Mouse (Mus musculus) forebrain, embryonic 13.5 days (tissue): ENCODE results near the gene Haus3. TPM values are rescaled to one million over a fixed set of nuclear protein-coding genes. Genes with fewer than 3 reads are reported as not detected.

Source experiments
- ATAC-seq: fragments of 200-750 bp; cut with Nextera tagmentation; 2 replicates; pipeline ENCODE4 v1.8.0; 2017
- H3K27ac ChIP-seq: fragments of 300-500 bp; sonication (generic); 2 replicates; pipeline ENCODE4 v1.5.1; 2015; ENCODE audit warnings: inconsistent platforms, mild to moderate bottlenecking, moderate library complexity
- H3K27me3 ChIP-seq: fragments of 300-500 bp; sonication (generic); 2 replicates; pipeline ENCODE4 v1.6.1; 2015; ENCODE audit warnings: mild to moderate bottlenecking, inconsistent platforms
- H3K36me3 ChIP-seq: fragments of 300-500 bp; sonication (generic); 2 replicates; pipeline ENCODE4 v1.6.1; 2015; ENCODE audit warnings: mild to moderate bottlenecking, inconsistent platforms; ENCODE audit not compliant: poor library complexity, severe bottlenecking
- H3K4me1 ChIP-seq: fragments of 300-500 bp; sonication (generic); 2 replicates; pipeline ENCODE4 v1.6.1; 2015; ENCODE audit warnings: inconsistent platforms
- H3K4me2 ChIP-seq: fragments of 300-500 bp; sonication (generic); 2 replicates; pipeline ENCODE4 v1.6.1; 2015; ENCODE audit warnings: inconsistent platforms, mild to moderate bottlenecking, moderate library complexity
- H3K4me3 ChIP-seq: fragments of 300-500 bp; sonication (generic); 2 replicates; pipeline ENCODE4 v1.5.1; 2015; ENCODE audit warnings: mild to moderate bottlenecking, inconsistent platforms
- H3K9ac ChIP-seq: fragments of 300-500 bp; sonication (generic); 2 replicates; pipeline ENCODE4 v1.6.1; 2015; ENCODE audit warnings: mild to moderate bottlenecking, inconsistent platforms
- H3K9me3 ChIP-seq: fragments of 300-500 bp; sonication (generic); replicated peaks from 2 replicates; pipeline ENCODE4 v1.6.1; 2016; ENCODE audit warnings: inconsistent platforms
- WGBS: fragments of 180-500 bp; shearing (Covaris S2); methylation state at CpG from one replicate; pipeline ENCODE4 v1.1.7; 2015; 5-methylcytosine and 5-hydroxymethylcytosine counted together
- polyA plus RNA-seq: library from polyadenylated mRNA; unstranded; fragments of >200 nt; fragmentation: Nextera tagmentation; extraction: Ambion mirVana; gene quantifications from 2 replicates; pipeline ENCODE4 v1.2.1, GENCODE M21; 2015

The Haus3 gene
- polyA plus RNA-seq, 1 experiment from 2014 or later, result 32.0 TPM

- no peak overlapping the region for H3K4me2 ChIP-seq
Measured at GRCm38 (mm10) chr5:34197243-34197642, 27.9 kb upstream of the Haus3 start.

DNA sequence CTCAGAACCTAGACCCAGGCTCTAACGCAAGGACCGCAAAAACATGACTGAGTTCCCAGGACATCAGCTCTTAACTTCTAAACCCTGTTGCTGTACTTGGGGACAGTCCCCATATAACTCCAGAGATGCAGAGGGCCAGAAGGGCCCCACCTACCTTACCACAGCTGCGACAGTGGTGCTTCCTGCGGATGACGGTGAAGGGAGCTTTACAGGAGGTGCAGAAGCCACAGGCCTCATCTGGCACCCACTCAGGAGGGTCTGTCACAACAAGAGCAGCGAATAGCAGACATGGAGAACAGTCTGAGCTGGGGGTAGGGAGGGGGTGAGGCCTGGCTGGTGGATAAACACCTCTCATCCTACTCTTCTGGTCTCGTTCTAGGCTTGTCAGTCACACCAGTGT lies 27.1 kb upstream of the Haus3 start:
- H3K27me3 ChIP-seq, result no peaks in the 10 kb centered on the region
- ATAC-seq, result no peak

More at GRCm38 (mm10) chr5:34197243-34197642, 27.9 kb upstream of the Haus3 start:
- Histone ChIP-seq H3K9me3 (no peaks in the 10 kb centered on the region), H3K9ac (no peak overlapping the region), H3K36me3 (no peaks in the 10 kb centered on the region), H3K27ac (no peak overlapping the region), H3K4me1 (no peaks in the 10 kb centered on the region), H3K4me3 (no peak overlapping the region), H3K27me3 (no peaks in the 10 kb centered on the region)
- WGBS, result 81% methylated on average over 4 of the region's 4 CpGs
- peak; percentile 71 for ATAC-seq

DNA sequence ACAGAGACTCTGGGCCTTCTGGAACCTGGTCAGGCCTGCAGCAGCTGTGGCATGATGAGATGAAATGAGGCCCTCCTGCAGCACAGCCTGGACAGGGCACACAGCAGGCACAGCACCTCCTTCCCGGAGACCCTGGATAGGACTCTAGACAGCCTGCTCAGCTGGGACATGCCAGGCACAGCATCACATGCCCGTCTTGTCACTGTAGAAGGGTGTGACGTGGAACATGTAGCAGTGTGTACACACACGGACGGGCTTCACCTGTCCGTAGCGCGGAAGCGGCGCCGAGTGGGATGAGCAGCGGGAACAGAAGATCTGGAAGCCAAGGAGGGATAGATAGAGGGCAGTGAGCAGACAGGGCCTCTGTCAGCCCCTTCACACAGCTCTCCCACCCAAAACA lies 26.5 kb upstream of the Haus3 start:
- H3K4me3 ChIP-seq, result no peak overlapping the region
- no peak overlapping the region for H3K27ac ChIP-seq
- H3K9me3 ChIP-seq, result no peaks in the 10 kb centered on the region
- no peaks in the 10 kb centered on the region for H3K36me3 ChIP-seq
- H3K4me1 ChIP-seq, result no peaks in the 10 kb centered on the region
- 95% methylated on average over 12 of the region's 12 CpGs for WGBS
- no peak overlapping the region for H3K9ac ChIP-seq
- no peak for ATAC-seq
- H3K27me3 ChIP-seq, result no peaks in the 10 kb centered on the region
- no peak overlapping the region for H3K4me2 ChIP-seq

More for the DNA sequence above, 27.1 kb upstream of the Haus3 start:
- H3K36me3 ChIP-seq, result no peaks in the 10 kb centered on the region
- no peaks in the 10 kb centered on the region for H3K4me1 ChIP-seq
- no peak overlapping the region for H3K4me2 ChIP-seq
- H3K4me3 ChIP-seq, result no peak overlapping the region
- no peak overlapping the region for H3K9ac ChIP-seq
- WGBS, result 76% methylated on average over 7 of the region's 7 CpGs
- H3K9me3 ChIP-seq, result no peaks in the 10 kb centered on the region
- no peak overlapping the region for H3K27ac ChIP-seq

GRCm38 (mm10) chr5:34194975-34195662 lies 25.8 kb upstream of the Haus3 start:
- Histone ChIP-seq H3K4me1 (no peaks in the 10 kb centered on the region), H3K4me2 (no peak overlapping the region), H3K27ac (no peak overlapping the region), H3K4me3 (no peak overlapping the region), H3K9me3 (no peaks in the 10 kb centered on the region), H3K27me3 (no peaks in the 10 kb centered on the region), H3K9ac (no peak overlapping the region), H3K36me3 (no peaks in the 10 kb centered on the region)
- WGBS, result 85% methylated on average over 6 of the region's 6 CpGs
- no peak for ATAC-seq

DNA sequence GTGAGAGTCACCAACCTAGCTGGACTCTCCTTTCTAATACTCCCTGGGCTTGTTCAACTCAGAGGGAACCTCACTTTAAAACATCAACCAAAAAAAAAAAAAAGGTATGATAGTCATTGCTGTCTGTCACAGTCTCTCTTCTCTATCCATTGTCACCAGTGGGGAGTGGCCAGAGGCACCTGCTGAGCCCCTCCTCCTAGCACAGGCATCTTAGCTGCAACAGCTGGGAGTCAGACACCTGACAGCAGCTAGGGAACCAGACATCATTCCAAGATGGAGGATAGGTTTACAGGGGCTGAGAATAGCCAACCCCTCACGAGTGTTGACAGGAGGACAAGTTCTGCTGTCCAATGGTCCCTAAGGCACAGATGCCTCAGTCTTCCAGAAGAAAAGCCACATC lies 25.1 kb upstream of the Haus3 start:
- Histone ChIP-seq H3K9ac (no peak overlapping the region), H3K36me3 (no peaks in the 10 kb centered on the region), H3K4me1 (no peaks in the 10 kb centered on the region), H3K9me3 (no peaks in the 10 kb centered on the region), H3K4me3 (no peak overlapping the region), H3K27ac (no peak overlapping the region), H3K4me2 (no peak overlapping the region), H3K27me3 (peaks cover 6% of the 10 kb centered on the region; the same call in 1 of the 2 replicates)
- no peak for ATAC-seq
- 43% methylated on average over 1 of the region's 1 CpGs for WGBS

DNA sequence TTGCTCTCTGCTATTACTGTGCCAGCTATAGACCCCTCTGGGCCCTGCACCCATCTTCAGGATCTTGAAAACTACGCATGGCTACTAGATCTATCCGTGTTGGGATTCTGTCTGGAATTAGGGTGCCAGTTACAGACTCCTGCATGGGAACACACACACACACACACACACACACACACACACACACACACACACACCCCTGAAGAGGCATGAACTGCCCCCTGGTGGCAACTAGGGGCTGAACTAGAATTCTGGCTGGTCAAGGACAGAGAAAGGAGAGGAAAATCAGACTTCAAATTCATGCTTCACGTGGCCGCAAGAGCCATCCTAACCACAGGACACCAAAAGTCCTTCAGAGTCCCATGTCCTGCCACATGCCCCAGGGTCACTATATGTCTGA lies 22.5 kb upstream of the Haus3 start:
- 80% methylated on average over 4 of the region's 4 CpGs for WGBS
- no peaks in the 10 kb centered on the region for H3K36me3 ChIP-seq
- no peak overlapping the region for H3K4me3 ChIP-seq
- H3K9ac ChIP-seq, result 0 out of 2 replicates have a peak overlapping the region, but pooled peaks have one; percentile 8
- peaks cover 9% of the 10 kb centered on the region for H3K4me1 ChIP-seq
- H3K4me2 ChIP-seq, result no peak overlapping the region
- no peak for ATAC-seq
- H3K27ac ChIP-seq, result no peak overlapping the region
- no peaks in the 10 kb centered on the region for H3K9me3 ChIP-seq
- peaks cover 8% of the 10 kb centered on the region; the same call in 1 of the 2 replicates for H3K27me3 ChIP-seq

DNA sequence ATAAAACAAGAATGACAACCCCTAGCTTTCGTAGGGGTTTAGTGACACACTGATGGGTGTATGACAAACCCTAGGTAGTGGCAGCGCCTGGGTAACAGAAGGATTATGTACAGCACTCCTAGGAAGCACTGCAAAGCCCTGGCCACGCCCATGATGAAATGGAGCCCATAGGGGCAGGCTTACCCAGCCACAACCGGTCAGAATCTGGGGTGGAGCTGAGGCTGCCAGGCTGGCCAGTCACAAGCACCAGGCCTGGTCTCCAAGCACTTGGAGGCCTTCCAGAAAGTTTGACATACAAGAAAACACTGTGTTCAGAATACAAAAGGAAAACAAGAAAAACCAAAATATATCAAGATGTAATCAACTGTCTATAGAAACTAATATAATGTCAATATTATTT lies 21.7 kb upstream of the Haus3 start:
- H3K27me3 ChIP-seq, result peaks cover 8% of the 10 kb centered on the region; the same call in 1 of the 2 replicates
- no peak for ATAC-seq
- whole genome bisulfite sequencing, result 43% methylated on average over 4 of the region's 4 CpGs

GRCm38 (mm10) chr5:34189521-34189920 lies 20.2 kb upstream of the Haus3 start:
- H3K4me1 ChIP-seq, result peaks cover 30% of the 10 kb centered on the region
- no peak overlapping the region for H3K27ac ChIP-seq

More for the DNA sequence above, 21.7 kb upstream of the Haus3 start:
- H3K4me1 ChIP-seq, result peaks cover 17% of the 10 kb centered on the region
- no peaks in the 10 kb centered on the region for H3K36me3 ChIP-seq
- no peak overlapping the region for H3K4me3 ChIP-seq
- no peak overlapping the region for H3K27ac ChIP-seq
- no peaks in the 10 kb centered on the region for H3K9me3 ChIP-seq
- no peak overlapping the region for H3K4me2 ChIP-seq
- H3K9ac ChIP-seq, result no peak overlapping the region

GRCm38 (mm10) chr5:34188856-34189255 lies 19.5 kb upstream of the Haus3 start:
- Histone ChIP-seq H3K36me3 (no peaks in the 10 kb centered on the region), H3K27ac (no peak overlapping the region), H3K9me3 (no peaks in the 10 kb centered on the region), H3K4me3 (0 out of 2 replicates have a peak overlapping the region, but pooled peaks have one; percentile 88), H3K27me3 (peaks cover 8% of the 10 kb centered on the region; the same call in 1 of the 2 replicates), H3K4me1 (peaks cover 37% of the 10 kb centered on the region), H3K4me2 (no peak overlapping the region), H3K9ac (no peak overlapping the region)
- 84% methylated on average over 2 of the region's 2 CpGs for WGBS
- no peak for ATAC-seq

More at GRCm38 (mm10) chr5:34189521-34189920, 20.2 kb upstream of the Haus3 start:
- Histone ChIP-seq H3K9me3 (no peaks in the 10 kb centered on the region), H3K4me3 (no peak overlapping the region), H3K27me3 (peaks cover 8% of the 10 kb centered on the region; the same call in 1 of the 2 replicates), H3K4me2 (no peak overlapping the region), H3K36me3 (no peaks in the 10 kb centered on the region), H3K9ac (no peak overlapping the region)
- WGBS, result 76% methylated on average over 1 of the region's 1 CpGs
- ATAC-seq, result no peak

DNA sequence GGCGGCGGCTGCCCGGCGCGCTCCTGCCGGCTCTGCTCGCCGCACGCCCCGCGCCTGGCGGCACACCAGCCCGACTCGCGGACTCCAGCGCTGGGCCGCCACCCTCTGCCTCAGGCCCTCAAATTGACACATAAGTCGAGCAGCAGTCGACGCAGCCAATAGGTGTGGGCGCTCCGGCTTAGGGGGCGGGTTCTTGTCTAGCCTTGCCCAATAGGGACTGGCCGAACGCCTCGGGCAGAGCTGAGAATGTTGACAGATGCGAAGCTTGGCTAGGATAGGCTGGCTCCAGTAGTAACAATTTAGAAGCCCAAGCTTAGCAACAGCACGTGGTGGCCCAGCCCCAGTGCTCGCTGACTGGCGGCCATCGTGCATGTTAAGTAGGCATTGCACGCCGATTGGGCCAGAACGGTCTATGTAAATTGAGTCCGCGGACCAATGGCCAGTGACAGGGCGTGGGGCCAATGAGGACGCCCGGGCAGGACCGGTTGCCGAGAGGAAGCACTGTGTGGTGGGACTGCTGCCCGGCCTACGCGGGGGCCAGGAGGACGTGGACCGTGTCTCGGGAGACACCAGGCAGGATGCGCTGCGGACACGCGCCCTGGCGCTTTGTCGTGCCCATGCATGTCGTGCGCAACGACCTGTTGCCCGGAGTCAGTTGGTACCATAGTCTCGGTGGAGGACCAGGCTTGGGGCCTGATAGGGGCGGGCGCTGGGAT lies 18.4 kb upstream of the Haus3 start, which contains the start of gene Mxd4:
TSS of gene Mxd4 (minus strand) at position 120 of the 716 bp plus-strand sequence.
- ATAC-seq, result peak; percentile 99
- Histone ChIP-seq H3K36me3 (no peaks in the 10 kb centered on the region), H3K4me2 (peak within 1 kb of the TSS; percentile 84), H3K27me3 (peaks cover 8% of the 10 kb centered on the region; the same call in 1 of the 2 replicates), H3K9ac (peak within 1 kb of the TSS; percentile 89), H3K4me3 (peak within 1 kb of the TSS; percentile 88), H3K4me1 (peaks cover 48% of the 10 kb centered on the region), H3K27ac (peak within 1 kb of the TSS; percentile 82), H3K9me3 (no peaks in the 10 kb centered on the region)
- under 1% methylated on average over 56 of the region's 60 CpGs for WGBS

- peaks cover 3% of the 10 kb centered on the region; the same call in 1 of the 2 replicates for H3K36me3 ChIP-seq
- peaks cover 48% of the 10 kb centered on the region for H3K4me1 ChIP-seq
- H3K4me2 ChIP-seq, result peak overlapping the region; percentile 84
- peak overlapping the region; percentile 89 for H3K9ac ChIP-seq
- peak; percentile 13 for ATAC-seq
- under 1% methylated on average over 43 of the region's 46 CpGs for WGBS
- H3K27me3 ChIP-seq, result peaks cover 8% of the 10 kb centered on the region; the same call in 1 of the 2 replicates
- peak overlapping the region; percentile 82 for H3K27ac ChIP-seq
- H3K9me3 ChIP-seq, result no peaks in the 10 kb centered on the region
- peak overlapping the region; percentile 88 for H3K4me3 ChIP-seq
Measured at GRCm38 (mm10) chr5:34186961-34187391, 17.6 kb upstream of the Haus3 start.

DNA sequence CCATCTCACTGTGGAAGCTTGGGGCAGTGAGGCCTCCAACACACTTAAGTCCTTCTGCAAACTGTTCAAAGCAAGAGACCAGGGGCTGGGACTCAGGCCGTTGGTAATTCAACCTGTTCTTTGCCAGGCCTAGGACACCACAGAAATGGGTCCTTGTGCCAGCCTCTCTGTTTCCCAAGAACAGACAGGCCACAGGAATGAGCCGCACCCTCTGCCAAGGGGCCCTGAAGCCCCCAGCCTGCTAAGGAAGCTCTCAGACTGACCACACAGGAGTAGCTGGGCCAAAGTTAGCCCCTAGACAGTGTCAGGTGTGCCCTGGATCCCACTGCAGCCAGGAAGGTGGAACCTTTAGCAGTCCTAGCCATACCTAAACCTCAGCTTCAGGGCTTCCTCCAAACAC lies 17.1 kb upstream of the Haus3 start:
- H3K4me2 ChIP-seq, result peak overlapping the region; percentile 84
- WGBS, result 66% methylated on average over 2 of the region's 2 CpGs
- no peaks in the 10 kb centered on the region for H3K9me3 ChIP-seq
- H3K4me3 ChIP-seq, result peak overlapping the region; percentile 88
- peaks cover 48% of the 10 kb centered on the region for H3K4me1 ChIP-seq
- peak overlapping the region; percentile 89 for H3K9ac ChIP-seq
- no peak overlapping the region for H3K27ac ChIP-seq
- no peak for ATAC-seq
- H3K36me3 ChIP-seq, result peaks cover 5% of the 10 kb centered on the region; the same call in 1 of the 2 replicates
- peaks cover 8% of the 10 kb centered on the region; the same call in 1 of the 2 replicates for H3K27me3 ChIP-seq
